Mouse (Mus musculus) lung, adult 2 months (tissue): ENCODE results near the gene Rsu1. TPM values are rescaled to one million over a fixed set of nuclear protein-coding genes. Genes with fewer than 3 reads are reported as not detected.
A peak's percentile ranks its signal among the peaks of the same experiment; 100 is the strongest.

Experiments used
- DNase-seq: peaks from one replicate; pipeline ENCODE4 v3.0.0; 2022
- H3K4me1 ChIP-seq: fragments of 200-500 bp; 2 replicates; pipeline ENCODE4 v1.6.1; 2011; ENCODE audit warnings: low read length; ENCODE audit not compliant: control insufficient read depth, insufficient read depth
- H3K4me3 ChIP-seq: fragments of 200-500 bp; replicated peaks from 2 replicates; pipeline ENCODE3; 2011; ENCODE audit warnings: low read depth, mild to moderate bottlenecking, control low read depth, low read length; ENCODE audit errors: extremely low read depth
- CTCF ChIP-seq: fragments of 200-500 bp; IDR thresholded peaks from 2 replicates; pipeline ENCODE4 v1.5.1; 2011; ENCODE audit warnings: mild to moderate bottlenecking, low read length, control low read depth; ENCODE audit not compliant: insufficient read depth
- POLR2A ChIP-seq: fragments of 200-500 bp; IDR thresholded peaks from 2 replicates; pipeline ENCODE4 v1.6.1; 2011; ENCODE audit warnings: low read depth, mild to moderate bottlenecking, control low read depth, low read length, borderline replicate concordance; ENCODE audit errors: extremely low read depth
- WGBS: fragments of 180-500 bp; shearing (Covaris S2); methylation state at CpG from one replicate; pipeline ENCODE4 v1.1.7; 2018; 5-methylcytosine and 5-hydroxymethylcytosine counted together
- polyA plus RNA-seq: library from polyadenylated mRNA; depleted of rRNA; stranded (reverse); fragments of >200 nt; gene quantifications from 2 replicates; pipeline ENCODE4 v1.2.3, GENCODE M21; 2012; rRNA removed

Gene Rsu1
- 103 and 125 TPM in 2 replicates for polyA plus RNA-seq

GRCm38 (mm10) chr2:13271165-13271957 lies at the start of gene Rsu1:
Gene Rsu1 (minus strand): TSS chr2:13271415.
- TF ChIP-seq POLR2A (peak; percentile 97), CTCF (no peak)
- WGBS: under 1% methylated on average over 37 of the region's 37 CpGs
- DNase-seq: peak; percentile 93

GRCm38 (mm10) chr2:13303376-13303775 lies 32.2 kb upstream of the Rsu1 start:
- DNase-seq: no peak
- no peak for TF ChIP-seq POLR2A
- no peak for TF ChIP-seq CTCF
- 83% methylated on average over 3 of the region's 3 CpGs for WGBS
- H3K4me3 ChIP-seq: no peak overlapping the region
- H3K4me1 ChIP-seq: no peaks in the 10 kb centered on the region; the same call in 1 of the 2 replicates

More at GRCm38 (mm10) chr2:13271165-13271957, at the start of gene Rsu1:
- peak within 1 kb of the TSS; percentile 89 for H3K4me3 ChIP-seq
- H3K4me1 ChIP-seq: peaks cover 11% of the 10 kb centered on the region

GRCm38 (mm10) chr2:13299031-13299430 lies 27.8 kb upstream of the Rsu1 start:
- TF ChIP-seq CTCF: no peak
- TF ChIP-seq POLR2A: no peak
- WGBS: 14% methylated on average over 3 of the region's 3 CpGs
- no peak overlapping the region for H3K4me3 ChIP-seq
- no peak for DNase-seq
- H3K4me1 ChIP-seq: no peaks in the 10 kb centered on the region; the same call in 1 of the 2 replicates

- no peak for DNase-seq
- H3K4me3 ChIP-seq: no peak overlapping the region
- 56% methylated on average over 5 of the region's 5 CpGs for WGBS
- TF ChIP-seq CTCF (no peak), POLR2A (no peak)
- no peaks in the 10 kb centered on the region; the same call in 1 of the 2 replicates for H3K4me1 ChIP-seq
Measured at GRCm38 (mm10) chr2:13297733-13298132, 26.5 kb upstream of the Rsu1 start.

- no peak overlapping the region for H3K4me3 ChIP-seq
- TF ChIP-seq POLR2A (no peak), CTCF (peak; percentile 16; the same call in 1 of the 2 replicates)
- no peaks in the 10 kb centered on the region for H3K4me1 ChIP-seq
- DNase-seq: no peak
- 0% methylated on average over 1 of the region's 1 CpGs for WGBS
Measured at GRCm38 (mm10) chr2:13290661-13291060, 19.4 kb upstream of the Rsu1 start.

- Histone ChIP-seq H3K4me1 (no peaks in the 10 kb centered on the region), H3K4me3 (no peak overlapping the region)
- TF ChIP-seq CTCF (no peak), POLR2A (no peak)
- no peak for DNase-seq
- WGBS: 73% methylated on average over 3 of the region's 3 CpGs
Measured at GRCm38 (mm10) chr2:13290070-13290469, 18.9 kb upstream of the Rsu1 start.

GRCm38 (mm10) chr2:13278114-13278862 lies 7.1 kb upstream of the Rsu1 start:
- WGBS: 49% methylated on average over 10 of the region's 10 CpGs
- no peak for TF ChIP-seq POLR2A
- TF ChIP-seq CTCF: peak; percentile 52; the same call in 1 of the 2 replicates
- Histone ChIP-seq H3K4me3 (no peak overlapping the region), H3K4me1 (no peaks in the 10 kb centered on the region)
- DNase-seq: no peak

GRCm38 (mm10) chr2:13275874-13276273 lies 4.7 kb upstream of the Rsu1 start:
- 60% methylated on average over 7 of the region's 7 CpGs for WGBS
- DNase-seq: no peak
- H3K4me1 ChIP-seq: no peaks in the 10 kb centered on the region
- no peak for TF ChIP-seq CTCF
- no peak for TF ChIP-seq POLR2A
- no peak overlapping the region for H3K4me3 ChIP-seq

- TF ChIP-seq POLR2A (no peak), CTCF (no peak)
- no peak for DNase-seq
- 11% methylated on average over 8 of the region's 8 CpGs for WGBS
- peak overlapping the region; percentile 67 for H3K4me3 ChIP-seq
- peaks cover 11% of the 10 kb centered on the region for H3K4me1 ChIP-seq
Measured at GRCm38 (mm10) chr2:13270736-13271135, 479 bp downstream of the Rsu1 start.
